Mouse (Mus musculus) megakaryocyte, embryonic 14.5 days (primary cell): ENCODE measurements around the gene Zfp28.

Experiments used
- FLI1 ChIP-seq: IDR thresholded peaks from 2 replicates; pipeline ENCODE4 v1.6.1; 2012; ENCODE audit warnings: low read length, inconsistent platforms, mixed read lengths
- GATA1 ChIP-seq: IDR thresholded peaks from 3 replicates; pipeline ENCODE4 v1.6.1; 2012; ENCODE audit warnings: mixed read lengths, low read length, inconsistent platforms, borderline replicate concordance

DNA sequence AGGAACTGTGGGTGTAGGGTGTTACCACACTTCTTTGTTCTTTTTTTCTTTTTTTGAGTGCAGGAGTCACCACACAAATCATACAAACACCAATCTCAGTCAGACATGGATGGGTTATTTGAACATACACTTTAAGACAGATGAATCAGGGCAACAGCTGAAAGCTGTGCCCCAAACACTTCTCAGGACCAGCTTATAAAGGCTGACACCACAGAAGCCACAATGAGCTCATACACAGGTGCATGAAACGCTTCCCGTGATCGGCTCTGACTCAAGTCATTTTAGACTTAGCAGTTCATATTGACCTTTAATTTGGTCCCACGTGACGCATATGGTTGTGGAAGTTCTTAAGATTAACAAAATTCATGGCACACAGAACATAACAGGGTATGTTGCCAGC is 43.2 kb upstream of the Zfp28 start:
- no peak for TF ChIP-seq GATA1
- no peak for TF ChIP-seq FLI1
